Mouse (Mus musculus) embryonic facial prominence, embryonic 12.5 days (tissue): ENCODE results near the gene Gm11639. TPM values are rescaled to one million over a fixed set of nuclear protein-coding genes. Genes with fewer than 3 reads are reported as not detected.

Source experiments
- ATAC-seq: fragments of 200-750 bp; cut with Nextera tagmentation; 2 replicates; pipeline ENCODE4 v1.8.0; 2017; ENCODE audit not compliant: insufficient number of reproducible peaks, insufficient read depth, low FRiP score, low TSS enrichment
- H3K27ac ChIP-seq: fragments of 300-500 bp; sonication (generic); 2 replicates; pipeline ENCODE4 v1.5.1; 2016; ENCODE audit warnings: mild to moderate bottlenecking
- H3K27me3 ChIP-seq: fragments of 300-500 bp; sonication (generic); 2 replicates; pipeline ENCODE4 v1.6.1; 2016; ENCODE audit warnings: mild to moderate bottlenecking, moderate library complexity
- H3K36me3 ChIP-seq: fragments of 300-500 bp; sonication (generic); 2 replicates; pipeline ENCODE4 v1.6.1; 2016; ENCODE audit warnings: mild to moderate bottlenecking
- H3K4me1 ChIP-seq: fragments of 300-500 bp; sonication (generic); 2 replicates; pipeline ENCODE4 v1.6.1; 2016
- H3K4me2 ChIP-seq: fragments of 300-500 bp; sonication (generic); replicated peaks from 2 replicates; pipeline ENCODE4 v1.6.1; 2016; ENCODE audit warnings: mild to moderate bottlenecking, moderate library complexity
- H3K4me3 ChIP-seq: fragments of 300-500 bp; sonication (generic); 2 replicates; pipeline ENCODE4 v1.5.1; 2016; ENCODE audit warnings: mild to moderate bottlenecking
- H3K9ac ChIP-seq: fragments of 300-500 bp; sonication (generic); 2 replicates; pipeline ENCODE4 v1.6.1; 2016; ENCODE audit warnings: mild to moderate bottlenecking, moderate library complexity
- H3K9me3 ChIP-seq: fragments of 300-500 bp; sonication (generic); 2 replicates; pipeline ENCODE4 v1.6.1; 2016; ENCODE audit warnings: mild to moderate bottlenecking, moderate library complexity
- WGBS: fragments of 180-500 bp; shearing (Covaris S2); methylation state at CpG from one replicate; pipeline ENCODE4 v1.1.7; 2016; 5-methylcytosine and 5-hydroxymethylcytosine counted together
- polyA plus RNA-seq: library from polyadenylated mRNA; unstranded; fragments of >200 nt; fragmentation: Nextera tagmentation; extraction: Ambion mirVana; gene quantifications from 2 replicates; pipeline ENCODE4 v1.2.1, GENCODE M21; 2016

Gene Gm11639
- polyA plus RNA-seq, 1 experiment from 2014 or later = 0.03 TPM

GRCm38 (mm10) chr11:105146593-105146992 lies 461.1 kb downstream of the Gm11639 start, which contains the start of gene Gm10842:
Gm10842 (plus strand) TSS chr11:105146893.
- Histone ChIP-seq H3K9ac (no peak within 1 kb of the TSS), H3K4me2 (no peak within 1 kb of the TSS), H3K4me1 (peaks cover 2% of the 10 kb centered on the region; the same call in 1 of the 2 replicates), H3K36me3 (no peaks in the 10 kb centered on the region), H3K4me3 (no peak within 1 kb of the TSS), H3K9me3 (no peaks in the 10 kb centered on the region), H3K27me3 (peaks cover 6% of the 10 kb centered on the region; the same call in 1 of the 2 replicates), H3K27ac (no peak within 1 kb of the TSS)
- ATAC-seq = no peak
- 69% methylated on average over 3 of the region's 3 CpGs for WGBS

GRCm38 (mm10) chr11:105149353-105149752 lies 463.8 kb downstream of the Gm11639 start:
- whole genome bisulfite sequencing = 69% methylated on average over 3 of the region's 3 CpGs
- Histone ChIP-seq H3K27me3 (peaks cover 9% of the 10 kb centered on the region; the same call in 1 of the 2 replicates), H3K36me3 (no peaks in the 10 kb centered on the region), H3K9me3 (no peaks in the 10 kb centered on the region), H3K9ac (no peak overlapping the region), H3K4me3 (no peak overlapping the region), H3K27ac (no peak overlapping the region), H3K4me2 (no peak overlapping the region), H3K4me1 (peaks cover 23% of the 10 kb centered on the region)
- no peak for ATAC-seq

GRCm38 (mm10) chr11:105149766-105150165 lies 464.3 kb downstream of the Gm11639 start:
- 91% methylated on average over 1 of the region's 1 CpGs for WGBS
- Histone ChIP-seq H3K27me3 (peaks cover 9% of the 10 kb centered on the region; the same call in 1 of the 2 replicates), H3K4me2 (no peak overlapping the region), H3K9me3 (no peaks in the 10 kb centered on the region), H3K27ac (no peak overlapping the region), H3K4me1 (peaks cover 23% of the 10 kb centered on the region), H3K9ac (no peak overlapping the region), H3K36me3 (no peaks in the 10 kb centered on the region), H3K4me3 (no peak overlapping the region)
- no peak for ATAC-seq

- Histone ChIP-seq H3K4me1 (peaks cover 26% of the 10 kb centered on the region), H3K4me2 (no peak overlapping the region), H3K27me3 (peaks cover 9% of the 10 kb centered on the region; the same call in 1 of the 2 replicates), H3K36me3 (no peaks in the 10 kb centered on the region), H3K4me3 (no peak overlapping the region), H3K9ac (no peak overlapping the region), H3K9me3 (no peaks in the 10 kb centered on the region), H3K27ac (no peak overlapping the region)
- WGBS = 60% methylated on average over 4 of the region's 4 CpGs
- ATAC-seq = no peak
Measured at GRCm38 (mm10) chr11:105150691-105151090, 465.2 kb downstream of the Gm11639 start.

GRCm38 (mm10) chr11:105151226-105152016 lies 465.9 kb downstream of the Gm11639 start:
- Histone ChIP-seq H3K9me3 (no peaks in the 10 kb centered on the region), H3K27ac (no peak overlapping the region), H3K4me1 (peaks cover 32% of the 10 kb centered on the region), H3K4me3 (no peak overlapping the region), H3K9ac (peak overlapping the region; percentile 20; the same call in 1 of the 2 replicates), H3K27me3 (peaks cover 9% of the 10 kb centered on the region; the same call in 1 of the 2 replicates), H3K36me3 (no peaks in the 10 kb centered on the region), H3K4me2 (0 out of 2 replicates have a peak overlapping the region, but pooled peaks have one; percentile 9)
- ATAC-seq = no peak
- WGBS = 19% methylated on average over 18 of the region's 19 CpGs

GRCm38 (mm10) chr11:105152017-105152300 lies 466.5 kb downstream of the Gm11639 start:
- Histone ChIP-seq H3K36me3 (no peaks in the 10 kb centered on the region), H3K4me2 (no peak overlapping the region), H3K9ac (no peak overlapping the region), H3K27ac (no peak overlapping the region), H3K9me3 (no peaks in the 10 kb centered on the region), H3K4me1 (peaks cover 33% of the 10 kb centered on the region), H3K4me3 (no peak overlapping the region), H3K27me3 (peaks cover 9% of the 10 kb centered on the region; the same call in 1 of the 2 replicates)
- ATAC-seq = no peak
- no CpG with 5 or more reads among the region's 4 CpGs for WGBS

GRCm38 (mm10) chr11:105152357-105152899 lies 466.9 kb downstream of the Gm11639 start:
- WGBS = 43% methylated on average over 11 of the region's 11 CpGs
- H3K36me3 ChIP-seq = no peaks in the 10 kb centered on the region
- no peak overlapping the region for H3K27ac ChIP-seq
- no peaks in the 10 kb centered on the region for H3K9me3 ChIP-seq
- H3K9ac ChIP-seq = no peak overlapping the region
- no peak overlapping the region for H3K4me3 ChIP-seq
- peaks cover 33% of the 10 kb centered on the region for H3K4me1 ChIP-seq
- H3K4me2 ChIP-seq = no peak overlapping the region
- ATAC-seq = no peak
- H3K27me3 ChIP-seq = peaks cover 9% of the 10 kb centered on the region; the same call in 1 of the 2 replicates

- Histone ChIP-seq H3K36me3 (no peaks in the 10 kb centered on the region), H3K27me3 (peaks cover 9% of the 10 kb centered on the region; the same call in 1 of the 2 replicates), H3K9me3 (no peaks in the 10 kb centered on the region), H3K4me2 (no peak overlapping the region), H3K4me1 (peaks cover 33% of the 10 kb centered on the region), H3K27ac (0 out of 2 replicates have a peak overlapping the region, but pooled peaks have one; percentile 1), H3K9ac (no peak overlapping the region), H3K4me3 (no peak overlapping the region)
- 7% methylated on average over 12 of the region's 12 CpGs for WGBS
- ATAC-seq = no peak
Measured at GRCm38 (mm10) chr11:105153068-105153833, 467.7 kb downstream of the Gm11639 start.

- H3K4me1 ChIP-seq = peaks cover 33% of the 10 kb centered on the region
- H3K27me3 ChIP-seq = peaks cover 9% of the 10 kb centered on the region; the same call in 1 of the 2 replicates
- H3K27ac ChIP-seq = no peak overlapping the region
- H3K9me3 ChIP-seq = no peaks in the 10 kb centered on the region
- no peak overlapping the region for H3K4me2 ChIP-seq
- no peak overlapping the region for H3K9ac ChIP-seq
- no peak overlapping the region for H3K4me3 ChIP-seq
- 43% methylated on average over 4 of the region's 4 CpGs for WGBS
- ATAC-seq = no peak
- H3K36me3 ChIP-seq = no peaks in the 10 kb centered on the region
Measured at GRCm38 (mm10) chr11:105155915-105156314, 470.4 kb downstream of the Gm11639 start.

GRCm38 (mm10) chr11:105156748-105157267 lies 471.3 kb downstream of the Gm11639 start:
- Histone ChIP-seq H3K9me3 (no peaks in the 10 kb centered on the region), H3K27ac (no peak overlapping the region), H3K27me3 (0 out of 2 replicates have a peak, but pooled peaks cover under 1% of the 10 kb centered on the region), H3K4me2 (no peak overlapping the region), H3K9ac (no peak overlapping the region), H3K36me3 (no peaks in the 10 kb centered on the region), H3K4me3 (no peak overlapping the region), H3K4me1 (peaks cover 29% of the 10 kb centered on the region)
- 84% methylated on average over 19 of the region's 19 CpGs for WGBS
- ATAC-seq = no peak

- Histone ChIP-seq H3K4me1 (peaks cover 22% of the 10 kb centered on the region), H3K9ac (no peak overlapping the region), H3K9me3 (peaks cover 4% of the 10 kb centered on the region; the same call in 1 of the 2 replicates), H3K27ac (no peak overlapping the region), H3K36me3 (no peaks in the 10 kb centered on the region), H3K27me3 (no peaks in the 10 kb centered on the region), H3K4me2 (no peak overlapping the region), H3K4me3 (no peak overlapping the region)
- ATAC-seq = no peak
Measured at GRCm38 (mm10) chr11:105158047-105158446, 472.5 kb downstream of the Gm11639 start.
